Mouse (Mus musculus): ENCODE measurements around the gene Gtpbp3.

Gene Gtpbp3

GRCm38 (mm10) chr8:71470146-71470912 lies 17.6 kb upstream of the Gtpbp3 start:
- DNase-seq (ENCODE audit: low spot score): no peak

GRCm38 (mm10) chr8:71470913-71471255 lies 17.0 kb upstream of the Gtpbp3 start:
- DNase-seq (ENCODE audit: low spot score): no peak

- DNase-seq (ENCODE audit: low spot score): no peak
These were observed 16.0 kb upstream of the Gtpbp3 start for GRCm38 (mm10) chr8:71471861-71472260.

- DNase-seq (ENCODE audit: low spot score): no peak
These were observed 15.1 kb upstream of the Gtpbp3 start for GRCm38 (mm10) chr8:71472601-71473386.

GRCm38 (mm10) chr8:71474344-71474743 lies 13.6 kb upstream of the Gtpbp3 start:
- no peak for DNase-seq (ENCODE audit: low spot score)

GRCm38 (mm10) chr8:71474785-71475701 lies 12.9 kb upstream of the Gtpbp3 start:
- no peak for DNase-seq (ENCODE audit: low spot score)

GRCm38 (mm10) chr8:71475702-71476075 lies 12.2 kb upstream of the Gtpbp3 start:
- DNase-seq (ENCODE audit: low spot score): no peak

- DNase-seq (ENCODE audit: low spot score): peak; percentile 74
These were observed 11.6 kb upstream of the Gtpbp3 start for GRCm38 (mm10) chr8:71476099-71476940.

GRCm38 (mm10) chr8:71477196-71477845 lies 10.6 kb upstream of the Gtpbp3 start:
- no peak for DNase-seq (ENCODE audit: low spot score)

GRCm38 (mm10) chr8:71478943-71479342 lies 9.0 kb upstream of the Gtpbp3 start:
- DNase-seq (ENCODE audit: low spot score): no peak

GRCm38 (mm10) chr8:71483932-71484331 lies 4.0 kb upstream of the Gtpbp3 start:
- peak; percentile 48 for DNase-seq (ENCODE audit: low spot score)

GRCm38 (mm10) chr8:71484736-71485135 lies 3.2 kb upstream of the Gtpbp3 start:
- no peak for DNase-seq (ENCODE audit: low spot score)

GRCm38 (mm10) chr8:71485142-71486135 lies 2.5 kb upstream of the Gtpbp3 start, which contains the start of gene Ano8:
Gene Ano8, minus strand, starts transcription at chr8:71485963.
- DNase-seq (ENCODE audit: low spot score): peak; percentile 62

GRCm38 (mm10) chr8:71486136-71486529 lies 1.8 kb upstream of the Gtpbp3 start:
- DNase-seq (ENCODE audit: low spot score): no peak

GRCm38 (mm10) chr8:71488454-71488853 lies 551 bp downstream of the Gtpbp3 start:
- DNase-seq (ENCODE audit: low spot score): peak; percentile 84

GRCm38 (mm10) chr8:71495039-71495438 lies 7.1 kb downstream of the Gtpbp3 start:
- DNase-seq (ENCODE audit: low spot score): peak; percentile 77

- DNase-seq (ENCODE audit: low spot score): no peak
These were observed 7.9 kb downstream of the Gtpbp3 start for GRCm38 (mm10) chr8:71495811-71496210.

GRCm38 (mm10) chr8:71496481-71496880 lies 8.6 kb downstream of the Gtpbp3 start:
- DNase-seq (ENCODE audit: low spot score): peak; percentile 85

- DNase-seq (ENCODE audit: low spot score): no peak
These were observed 9.3 kb downstream of the Gtpbp3 start for GRCm38 (mm10) chr8:71497077-71497645.
